Mouse (Mus musculus) embryonic facial prominence, embryonic 15.5 days (tissue): ENCODE results near the gene Runx2. TPM values are rescaled to one million over a fixed set of nuclear protein-coding genes. Genes with fewer than 3 reads are reported as not detected.

ENCODE experiments used
- ATAC-seq: fragments of 200-750 bp; cut with Nextera tagmentation; 2 replicates; pipeline ENCODE4 v1.8.0; 2017; ENCODE audit warnings: low read depth, moderate TSS enrichment; ENCODE audit not compliant: insufficient number of reproducible peaks, low FRiP score, low TSS enrichment
- H3K27ac ChIP-seq: fragments of 300-500 bp; sonication (generic); replicated peaks from 2 replicates; pipeline ENCODE4 v1.5.1; 2015; ENCODE audit warnings: mild to moderate bottlenecking, inconsistent platforms
- H3K27me3 ChIP-seq: fragments of 300-500 bp; sonication (generic); 2 replicates; pipeline ENCODE4 v1.6.1; 2015; ENCODE audit warnings: inconsistent platforms
- H3K36me3 ChIP-seq: fragments of 300-500 bp; sonication (generic); 2 replicates; pipeline ENCODE4 v1.6.1; 2015; ENCODE audit warnings: mild to moderate bottlenecking, inconsistent platforms
- H3K4me1 ChIP-seq: fragments of 300-500 bp; sonication (generic); 2 replicates; pipeline ENCODE4 v1.6.1; 2015; ENCODE audit warnings: inconsistent platforms
- H3K4me2 ChIP-seq: fragments of 300-500 bp; sonication (generic); replicated peaks from 2 replicates; pipeline ENCODE4 v1.6.1; 2015; ENCODE audit warnings: mild to moderate bottlenecking, inconsistent platforms
- H3K4me3 ChIP-seq: fragments of 300-500 bp; sonication (generic); replicated peaks from 2 replicates; pipeline ENCODE4 v1.5.1; 2015; ENCODE audit warnings: mild to moderate bottlenecking, inconsistent platforms
- H3K9ac ChIP-seq: fragments of 300-500 bp; sonication (generic); 2 replicates; pipeline ENCODE4 v1.6.1; 2015; ENCODE audit warnings: inconsistent platforms
- H3K9me3 ChIP-seq: fragments of 300-500 bp; sonication (generic); replicated peaks from 2 replicates; pipeline ENCODE4 v1.6.1; 2016; ENCODE audit warnings: inconsistent platforms
- WGBS: fragments of 180-500 bp; shearing (Covaris S2); methylation state at CpG from one replicate; pipeline ENCODE4 v1.1.7; 2015; 5-methylcytosine and 5-hydroxymethylcytosine counted together
- polyA plus RNA-seq: library from polyadenylated mRNA; unstranded; fragments of >200 nt; fragmentation: Nextera tagmentation; extraction: Ambion mirVana; gene quantifications from 2 replicates; pipeline ENCODE4 v1.2.1, GENCODE M21; 2015

The Runx2 gene
- polyA plus RNA-seq, 1 experiment from 2014 or later: 28.5 TPM

DNA sequence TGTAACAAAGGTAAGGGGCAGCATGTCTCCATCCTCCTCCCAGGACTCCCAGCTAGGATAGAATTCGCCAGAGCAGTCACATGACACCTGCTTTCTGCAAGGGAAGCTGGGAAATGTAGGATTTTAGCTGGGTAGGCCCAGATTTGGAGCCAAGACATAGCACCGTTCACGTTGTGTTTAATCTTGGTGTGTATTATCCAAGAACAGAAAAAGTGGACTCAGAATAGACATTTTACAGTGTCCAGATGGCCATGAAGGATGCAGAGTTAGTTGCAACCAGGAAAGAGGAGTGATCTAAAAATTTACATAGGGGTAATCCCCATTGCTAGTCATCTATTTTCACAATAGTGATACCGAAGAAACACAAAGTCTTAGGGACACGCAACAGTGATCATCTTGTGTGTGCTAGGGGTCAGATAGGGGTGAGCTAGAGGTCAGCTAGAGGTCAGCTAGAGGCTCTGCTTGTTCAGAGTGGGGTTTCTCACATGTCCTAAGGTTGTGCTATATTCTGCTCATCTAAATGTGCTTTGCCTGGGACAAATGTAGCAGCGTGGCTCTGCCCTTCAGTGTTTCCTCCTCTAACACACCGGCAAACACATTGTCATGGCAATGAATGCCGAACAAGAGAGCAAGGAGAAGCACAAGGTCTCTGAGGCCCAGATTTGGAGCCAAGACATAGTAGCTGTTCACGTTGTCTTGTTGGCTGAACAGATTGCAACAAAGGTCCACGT is 326.9 kb downstream of the Runx2 start:
- no peak overlapping the region for H3K4me2 ChIP-seq
- WGBS: 86% methylated on average over 10 of the region's 10 CpGs
- no peak for ATAC-seq
- no peak overlapping the region for H3K27ac ChIP-seq
- H3K36me3 ChIP-seq: no peaks in the 10 kb centered on the region
- H3K4me1 ChIP-seq: no peaks in the 10 kb centered on the region
- no peak overlapping the region for H3K9ac ChIP-seq
- no peaks in the 10 kb centered on the region for H3K9me3 ChIP-seq
- H3K27me3 ChIP-seq: no peaks in the 10 kb centered on the region
- H3K4me3 ChIP-seq: no peak overlapping the region

DNA sequence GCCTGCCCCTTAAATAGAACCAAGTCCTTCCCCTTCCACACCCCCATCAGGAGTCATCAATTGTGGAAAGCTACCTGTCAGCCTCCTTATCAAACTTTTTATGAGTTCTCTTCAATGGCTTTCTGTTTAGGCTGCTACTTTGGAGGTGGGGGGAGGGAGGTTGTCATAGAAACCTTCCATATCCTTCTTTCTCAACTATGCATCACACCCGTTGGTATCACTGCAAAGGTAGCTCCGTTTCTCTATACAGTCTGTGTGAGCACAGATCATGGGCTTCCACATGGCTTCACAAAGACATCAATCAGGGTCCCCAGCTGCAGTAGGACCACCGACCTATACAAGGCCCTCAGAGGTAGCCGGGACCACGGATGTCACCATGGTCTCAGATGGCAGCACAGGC is 329.3 kb downstream of the Runx2 start:
- H3K27ac ChIP-seq: no peak overlapping the region
- WGBS: 88% methylated on average over 5 of the region's 5 CpGs
- no peak overlapping the region for H3K4me2 ChIP-seq
- no peak overlapping the region for H3K4me3 ChIP-seq
- H3K9me3 ChIP-seq: no peaks in the 10 kb centered on the region
- H3K9ac ChIP-seq: no peak overlapping the region
- ATAC-seq: no peak
- no peaks in the 10 kb centered on the region for H3K4me1 ChIP-seq
- no peaks in the 10 kb centered on the region for H3K27me3 ChIP-seq
- H3K36me3 ChIP-seq: no peaks in the 10 kb centered on the region

DNA sequence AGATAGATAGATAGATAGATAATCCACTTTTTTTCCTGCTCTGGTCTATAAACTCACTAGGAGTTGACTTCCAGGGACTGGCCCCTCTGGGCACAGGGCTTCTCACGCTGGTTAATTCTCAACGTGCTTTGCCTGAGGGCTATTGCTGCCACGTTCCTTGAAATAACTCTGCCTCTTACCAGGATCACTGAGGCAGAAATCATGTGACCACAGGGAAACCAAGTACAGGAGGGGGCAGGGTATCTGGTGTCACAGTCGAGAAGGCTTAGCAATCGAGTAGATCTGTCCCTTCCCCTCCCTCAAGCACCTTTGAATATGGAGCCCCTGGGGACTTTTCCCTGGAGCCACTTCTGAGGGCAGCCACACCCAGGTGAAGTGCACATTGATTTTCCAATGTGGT is 334.7 kb downstream of the Runx2 start:
- H3K27ac ChIP-seq: no peak overlapping the region
- WGBS: 19% methylated on average over 5 of the region's 5 CpGs
- no peak overlapping the region for H3K4me3 ChIP-seq
- ATAC-seq: no peak
- H3K36me3 ChIP-seq: no peaks in the 10 kb centered on the region
- H3K9ac ChIP-seq: no peak overlapping the region
- H3K27me3 ChIP-seq: no peaks in the 10 kb centered on the region
- no peaks in the 10 kb centered on the region for H3K9me3 ChIP-seq
- no peak overlapping the region for H3K4me2 ChIP-seq
- no peaks in the 10 kb centered on the region for H3K4me1 ChIP-seq

DNA sequence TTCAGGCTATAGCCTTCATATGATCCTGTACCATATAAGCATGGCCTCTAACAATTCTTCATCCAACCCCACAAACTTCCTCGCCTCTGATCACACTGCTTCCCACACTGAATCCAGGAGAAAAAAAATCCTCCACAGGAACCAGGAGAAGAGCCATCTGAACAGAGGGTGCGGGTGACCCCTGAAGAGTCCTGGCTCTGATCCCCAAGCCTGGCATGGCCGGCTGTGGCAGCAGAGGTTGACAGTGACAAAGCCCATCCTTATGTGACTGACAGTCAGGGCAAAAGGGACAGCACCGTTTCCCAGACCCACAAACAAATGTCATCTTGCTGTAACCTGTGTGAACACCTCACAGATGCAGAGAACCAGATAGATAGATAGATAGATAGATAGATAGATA is 335.1 kb downstream of the Runx2 start:
- 67% methylated on average over 4 of the region's 4 CpGs for WGBS
- no peak for ATAC-seq
- H3K27me3 ChIP-seq: no peaks in the 10 kb centered on the region
- H3K9ac ChIP-seq: no peak overlapping the region
- H3K9me3 ChIP-seq: no peaks in the 10 kb centered on the region
- H3K4me3 ChIP-seq: no peak overlapping the region
- H3K4me1 ChIP-seq: no peaks in the 10 kb centered on the region
- no peak overlapping the region for H3K27ac ChIP-seq
- no peak overlapping the region for H3K4me2 ChIP-seq
- H3K36me3 ChIP-seq: no peaks in the 10 kb centered on the region

DNA sequence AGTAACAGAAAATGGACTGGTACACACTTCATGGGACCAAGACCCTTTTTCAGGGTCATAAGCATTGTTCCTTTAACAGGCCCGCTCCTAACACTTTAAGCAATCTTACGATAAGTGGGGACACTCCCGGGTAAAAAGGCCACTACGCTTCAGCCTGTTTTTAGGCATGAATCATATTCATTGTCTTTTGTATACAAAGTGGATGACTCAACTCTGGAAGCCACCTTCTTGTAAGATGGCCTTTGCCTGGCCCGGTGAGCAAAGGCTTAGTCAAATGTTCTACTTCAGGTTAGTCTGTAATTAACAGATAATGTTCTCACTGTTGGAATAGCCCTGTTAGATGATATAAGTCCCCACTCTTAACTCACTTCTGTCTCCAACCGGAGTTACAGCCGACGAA is 338.7 kb downstream of the Runx2 start:
- Histone ChIP-seq H3K27me3 (no peaks in the 10 kb centered on the region), H3K9me3 (no peaks in the 10 kb centered on the region), H3K27ac (no peak overlapping the region), H3K36me3 (no peaks in the 10 kb centered on the region), H3K4me2 (no peak overlapping the region), H3K4me3 (no peak overlapping the region), H3K4me1 (no peaks in the 10 kb centered on the region), H3K9ac (no peak overlapping the region)
- WGBS: 93% methylated on average over 8 of the region's 8 CpGs
- no peak for ATAC-seq

DNA sequence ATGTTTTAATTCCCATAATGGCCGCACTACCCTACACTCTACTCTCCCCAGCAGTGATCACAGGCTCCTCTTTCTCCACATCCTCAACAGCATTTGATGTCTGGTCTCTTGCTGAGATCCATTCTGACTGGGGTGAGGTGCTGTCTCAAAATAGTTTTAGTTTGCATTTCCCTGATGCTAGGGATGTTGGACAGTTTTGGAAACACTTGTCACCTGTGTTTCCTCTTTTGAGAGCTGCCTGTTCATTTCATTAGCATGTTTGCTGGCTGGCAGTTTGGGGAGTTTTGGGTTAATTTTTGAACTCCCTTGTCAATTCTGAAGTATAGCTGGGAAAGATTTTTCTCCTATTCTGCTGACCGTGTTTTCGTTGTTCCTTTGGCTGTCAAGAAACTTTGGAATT is 340.3 kb downstream of the Runx2 start:
- Histone ChIP-seq H3K9ac (no peak overlapping the region), H3K27me3 (no peaks in the 10 kb centered on the region), H3K4me1 (no peaks in the 10 kb centered on the region), H3K9me3 (no peaks in the 10 kb centered on the region), H3K4me3 (no peak overlapping the region), H3K36me3 (no peaks in the 10 kb centered on the region), H3K27ac (no peak overlapping the region), H3K4me2 (no peak overlapping the region)
- no peak for ATAC-seq
- WGBS: 61% methylated on average over 3 of the region's 3 CpGs

DNA sequence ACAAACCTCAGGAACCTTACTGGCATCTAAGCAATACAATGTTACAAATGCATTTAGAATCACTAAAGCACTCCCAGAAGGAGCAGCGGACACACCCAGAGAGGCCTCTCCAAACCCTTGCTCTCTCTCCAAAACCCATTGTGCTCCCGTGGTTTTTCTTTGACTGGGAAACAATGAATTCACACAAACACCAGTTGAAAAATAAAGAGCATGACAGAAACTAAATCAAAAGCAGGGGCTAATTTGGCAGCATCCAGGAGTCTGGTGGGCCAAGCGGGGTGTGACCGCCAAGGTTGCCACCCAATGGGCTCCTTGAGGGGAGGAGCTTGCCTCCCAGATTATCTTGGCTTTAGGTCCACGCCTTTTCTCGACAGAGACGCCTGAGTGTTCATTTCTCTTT is 341.9 kb downstream of the Runx2 start:
- H3K9me3 ChIP-seq: no peaks in the 10 kb centered on the region
- H3K27ac ChIP-seq: no peak overlapping the region
- no peak overlapping the region for H3K4me3 ChIP-seq
- H3K27me3 ChIP-seq: no peaks in the 10 kb centered on the region
- H3K9ac ChIP-seq: no peak overlapping the region
- H3K4me2 ChIP-seq: no peak overlapping the region
- no peaks in the 10 kb centered on the region for H3K36me3 ChIP-seq
- WGBS: 81% methylated on average over 7 of the region's 7 CpGs
- ATAC-seq: no peak
- H3K4me1 ChIP-seq: no peaks in the 10 kb centered on the region

DNA sequence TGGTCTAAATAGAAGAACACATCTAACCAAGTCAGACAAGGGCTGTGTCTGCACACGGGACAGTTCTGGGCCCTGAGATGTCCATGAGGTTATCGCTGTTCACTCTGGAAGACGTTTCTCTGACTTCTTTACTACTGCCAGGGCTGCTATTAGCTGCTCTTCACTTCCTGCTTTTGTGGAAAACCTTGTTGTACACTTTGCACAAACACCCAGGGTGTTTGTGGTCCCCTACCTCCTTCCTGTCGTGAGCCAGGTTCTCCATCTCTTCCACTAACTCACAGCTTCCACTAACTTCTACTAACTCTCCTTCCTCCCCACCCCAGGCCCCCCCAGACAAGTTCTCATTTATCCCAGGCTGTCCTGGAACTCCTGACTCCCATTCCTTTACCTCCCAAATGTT is 350.9 kb downstream of the Runx2 start:
- Histone ChIP-seq H3K4me3 (no peak overlapping the region), H3K4me1 (no peaks in the 10 kb centered on the region), H3K4me2 (no peak overlapping the region)

DNA sequence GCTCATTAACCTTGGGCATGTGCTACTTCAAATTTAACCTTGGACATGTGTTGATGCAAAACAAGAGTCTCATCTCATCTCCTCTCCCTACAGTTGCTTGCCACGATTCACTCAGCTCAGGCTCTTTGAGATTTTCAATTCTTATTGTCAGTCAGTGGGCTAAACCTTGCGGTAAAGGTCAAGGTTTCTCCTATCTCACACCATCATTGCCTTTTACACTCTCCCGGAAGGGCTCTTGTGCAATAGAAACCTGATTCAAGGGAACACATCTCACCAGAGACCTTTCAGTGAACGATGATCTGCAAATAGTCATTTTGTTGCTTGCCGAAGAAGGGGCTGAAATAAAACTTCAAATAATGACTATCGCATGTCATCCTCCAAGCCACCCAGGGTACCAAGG is 354.4 kb downstream of the Runx2 start:
- no peak overlapping the region for H3K4me3 ChIP-seq
- no peak for ATAC-seq
- H3K27me3 ChIP-seq: no peaks in the 10 kb centered on the region
- no peaks in the 10 kb centered on the region for H3K9me3 ChIP-seq
- H3K4me2 ChIP-seq: no peak overlapping the region
- 0 out of 2 replicates have a peak, but pooled peaks cover 6% of the 10 kb centered on the region for H3K4me1 ChIP-seq
- H3K27ac ChIP-seq: no peak overlapping the region
- no peaks in the 10 kb centered on the region for H3K36me3 ChIP-seq
- 86% methylated on average over 6 of the region's 6 CpGs for WGBS
- no peak overlapping the region for H3K9ac ChIP-seq

More for the DNA sequence above, 350.9 kb downstream of the Runx2 start:
- Histone ChIP-seq H3K27me3 (no peaks in the 10 kb centered on the region), H3K27ac (no peak overlapping the region), H3K9ac (no peak overlapping the region), H3K9me3 (no peaks in the 10 kb centered on the region), H3K36me3 (no peaks in the 10 kb centered on the region)
- no peak for ATAC-seq
- 86% methylated on average over 4 of the region's 4 CpGs for WGBS

DNA sequence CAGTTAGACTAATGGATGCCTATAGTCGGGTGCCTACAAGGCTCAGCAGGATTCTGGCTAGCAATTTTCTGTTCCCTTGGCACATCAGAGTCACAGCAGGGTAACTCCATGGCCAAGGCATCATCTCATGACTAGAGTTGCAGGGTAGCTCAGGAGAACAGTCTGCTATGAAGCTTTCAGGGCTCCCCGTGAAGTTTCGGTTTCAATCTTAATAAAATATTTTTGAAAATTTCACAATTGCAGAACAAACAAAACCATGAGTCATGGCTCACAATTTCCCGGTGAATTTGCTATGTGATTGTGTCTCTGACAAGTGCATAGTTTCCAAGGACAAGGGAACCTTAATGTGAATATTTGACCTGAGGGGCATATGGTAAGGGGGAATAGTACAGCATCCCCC is 355.6 kb downstream of the Runx2 start:
- H3K36me3 ChIP-seq: no peaks in the 10 kb centered on the region
- H3K9me3 ChIP-seq: no peaks in the 10 kb centered on the region
- peaks cover 5% of the 10 kb centered on the region; the same call in 1 of the 2 replicates for H3K27me3 ChIP-seq
- H3K9ac ChIP-seq: no peak overlapping the region
- no peak overlapping the region for H3K4me3 ChIP-seq
- WGBS: 87% methylated on average over 4 of the region's 4 CpGs
- 0 out of 2 replicates have a peak, but pooled peaks cover 6% of the 10 kb centered on the region for H3K4me1 ChIP-seq
- H3K4me2 ChIP-seq: no peak overlapping the region
- no peak for ATAC-seq
- no peak overlapping the region for H3K27ac ChIP-seq

DNA sequence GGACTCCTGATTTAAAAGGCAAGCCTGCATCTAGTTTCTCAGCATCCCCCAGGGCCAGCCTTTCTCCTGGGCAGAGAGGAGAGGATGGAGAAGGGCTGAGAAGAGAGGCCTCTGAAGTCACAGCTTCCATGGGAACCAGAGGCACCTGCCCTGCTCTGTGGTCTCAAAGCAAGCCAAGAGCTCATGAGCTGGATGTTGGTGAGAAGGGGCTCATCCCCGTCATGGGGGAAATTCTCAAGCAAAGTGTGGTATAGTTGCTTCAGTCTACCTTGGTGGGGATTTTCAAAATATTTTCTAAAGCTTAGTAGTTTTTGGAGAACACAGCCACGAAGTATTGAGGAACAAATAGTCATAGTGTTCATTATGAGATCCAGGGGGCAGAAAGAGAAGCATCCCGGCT is 357.9 kb downstream of the Runx2 start:
- WGBS: 76% methylated on average over 3 of the region's 3 CpGs

More for the DNA sequence above, 357.9 kb downstream of the Runx2 start:
- Histone ChIP-seq H3K36me3 (no peaks in the 10 kb centered on the region), H3K4me1 (0 out of 2 replicates have a peak, but pooled peaks cover 6% of the 10 kb centered on the region), H3K27me3 (peaks cover 5% of the 10 kb centered on the region; the same call in 1 of the 2 replicates), H3K9me3 (no peaks in the 10 kb centered on the region), H3K27ac (no peak overlapping the region), H3K4me3 (no peak overlapping the region), H3K4me2 (no peak overlapping the region), H3K9ac (no peak overlapping the region)
- ATAC-seq: no peak
